Mouse (Mus musculus) lung, postnatal 25 days (tissue): ENCODE measurements around the gene Pax2.

Experiments
- DNase-seq: peaks from one replicate; pipeline ENCODE4 v3.0.0; 2022; ENCODE audit warnings: low spot score

Pax2 gene

DNA sequence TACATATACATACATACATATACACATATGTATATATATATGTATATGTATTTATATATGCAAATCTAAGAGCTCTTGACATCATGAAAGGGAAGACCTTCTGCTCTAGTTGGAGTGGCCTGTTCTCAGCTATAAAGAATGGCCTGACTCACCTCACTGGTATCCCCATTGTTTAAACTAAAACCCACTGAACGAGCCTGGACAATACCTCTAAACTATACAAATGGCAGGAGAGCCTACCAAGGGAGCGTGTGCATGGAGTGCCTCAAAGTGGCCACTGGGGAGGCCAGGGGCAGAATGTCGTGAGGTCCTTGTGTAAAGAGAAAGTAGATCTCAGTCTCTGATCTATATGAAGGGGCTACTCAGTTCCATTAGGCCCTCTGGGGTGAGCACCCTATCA, 26.1 kb downstream of the Pax2 start:
- DNase-seq = no peak

DNA sequence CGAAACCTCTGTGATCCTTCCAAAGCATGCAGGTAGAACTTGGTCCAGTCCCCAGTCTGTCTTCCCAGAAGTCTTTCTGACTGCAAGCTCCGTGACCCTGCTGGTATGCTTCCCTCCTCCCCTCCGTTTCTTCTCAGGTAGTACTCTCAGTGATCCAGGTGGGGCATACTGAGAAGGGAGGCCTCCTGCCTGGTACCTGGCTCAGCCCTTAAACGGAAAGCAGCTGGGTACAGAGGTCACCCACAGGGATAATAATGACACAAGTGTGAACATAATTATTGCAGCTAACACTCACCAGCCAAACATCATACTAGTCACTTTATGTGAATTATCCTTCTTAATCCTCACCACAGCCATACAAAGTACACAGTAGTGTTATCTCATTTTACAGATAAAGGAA, 28.5 kb downstream of the Pax2 start:
- DNase-seq = no peak

DNA sequence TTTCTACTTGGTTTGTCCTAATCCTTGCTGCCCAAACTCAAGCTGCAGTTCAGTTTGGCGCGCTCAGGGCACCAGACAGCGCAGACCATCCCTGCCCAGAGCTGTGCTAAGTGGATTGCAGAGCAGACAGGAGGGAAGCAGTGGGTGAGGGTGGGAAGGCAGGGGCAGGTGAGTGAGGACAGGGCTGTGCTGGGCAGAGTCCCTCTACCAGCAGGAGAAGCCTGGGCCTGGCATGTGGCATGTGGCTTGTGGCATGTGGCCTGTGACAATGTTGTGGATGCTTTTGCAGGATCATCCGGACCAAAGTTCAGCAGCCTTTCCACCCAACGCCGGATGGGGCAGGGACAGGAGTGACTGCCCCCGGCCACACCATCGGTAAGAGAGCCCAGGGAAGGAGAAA, 32.6 kb downstream of the Pax2 start:
- no peak for DNase-seq

DNA sequence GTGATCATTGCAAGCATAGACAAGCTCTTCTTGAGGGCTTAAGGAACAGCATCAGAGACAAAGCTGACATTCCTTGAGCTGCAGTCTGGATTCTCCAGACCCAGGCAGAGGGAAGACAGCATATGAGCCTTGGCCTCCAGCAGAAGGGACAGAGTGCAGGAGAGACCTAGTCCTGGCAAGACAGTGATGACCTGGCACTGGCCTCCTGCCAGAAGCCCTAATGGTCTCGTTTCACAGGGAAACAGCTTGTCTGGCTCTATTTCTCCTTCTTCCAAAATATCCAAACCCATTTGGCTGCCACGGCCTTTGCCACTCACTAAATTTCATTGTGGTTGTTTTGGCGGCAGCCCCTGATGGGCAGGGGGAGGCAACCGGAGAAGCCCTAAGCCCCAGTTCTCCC, 36.1 kb downstream of the Pax2 start:
- DNase-seq = no peak

DNA sequence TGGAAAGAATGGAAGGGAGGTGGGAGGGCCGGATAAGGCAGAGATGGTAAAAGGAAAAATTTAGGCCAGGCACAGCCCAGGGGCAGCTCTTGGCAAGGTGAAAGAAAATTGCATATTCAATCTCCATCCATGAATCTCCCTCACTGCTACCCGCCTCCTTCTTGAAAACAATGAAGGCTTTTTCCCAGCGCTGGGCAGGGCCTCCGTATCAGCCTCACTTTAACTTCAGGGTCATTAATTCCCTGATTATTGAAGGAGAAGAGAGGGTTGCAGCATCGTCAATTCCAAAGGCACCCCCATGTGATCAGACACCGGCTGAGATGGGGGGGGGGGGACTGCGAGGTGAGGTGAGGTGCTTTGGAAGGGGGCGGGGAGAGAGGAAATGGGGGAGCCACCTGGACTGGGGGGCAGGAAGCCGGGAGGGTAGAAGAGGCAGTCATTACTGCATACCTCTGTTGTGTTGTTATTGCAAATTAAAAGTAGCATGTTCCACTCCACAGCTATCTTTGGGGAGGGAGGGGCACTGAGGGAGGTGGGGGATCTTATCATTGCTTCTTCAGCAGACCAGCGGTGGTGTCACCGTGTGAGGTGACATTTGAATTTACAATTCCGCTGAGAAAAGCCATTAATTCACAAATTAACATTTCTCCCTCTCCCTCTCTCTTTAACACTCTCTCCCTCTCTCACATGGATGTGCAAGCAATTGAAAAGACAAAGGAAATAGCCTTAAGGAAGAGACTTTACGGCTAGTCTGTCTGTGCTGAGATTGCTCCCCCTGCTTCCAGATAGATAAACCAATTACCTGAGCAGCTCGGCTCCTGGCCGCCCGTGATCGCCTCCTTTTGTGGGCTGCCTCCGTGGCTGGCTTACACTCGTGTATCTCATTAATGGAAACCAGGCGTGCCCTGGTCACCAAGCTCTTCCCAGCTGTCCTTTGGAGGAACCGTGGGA, 41.5 kb downstream of the Pax2 start:
- DNase-seq = no peak

DNA sequence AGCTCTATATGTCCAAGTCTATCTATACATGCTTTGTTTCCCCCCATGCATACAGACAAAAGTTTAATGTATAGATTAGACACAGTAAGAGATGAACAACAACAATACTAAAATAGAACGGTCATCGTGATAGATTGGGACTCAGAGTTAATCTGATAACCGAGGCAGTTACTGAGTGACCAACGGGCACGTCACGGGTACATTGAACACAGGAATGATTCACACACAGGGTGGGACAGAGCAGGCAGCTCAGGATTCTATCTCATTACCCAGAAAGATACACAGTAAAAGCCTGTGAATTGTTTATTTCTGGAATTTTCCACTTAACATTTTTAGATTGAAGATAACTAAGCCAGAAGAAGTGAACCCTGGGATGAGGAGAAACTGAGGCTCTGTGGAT, 42.9 kb downstream of the Pax2 start:
- no peak for DNase-seq

DNA sequence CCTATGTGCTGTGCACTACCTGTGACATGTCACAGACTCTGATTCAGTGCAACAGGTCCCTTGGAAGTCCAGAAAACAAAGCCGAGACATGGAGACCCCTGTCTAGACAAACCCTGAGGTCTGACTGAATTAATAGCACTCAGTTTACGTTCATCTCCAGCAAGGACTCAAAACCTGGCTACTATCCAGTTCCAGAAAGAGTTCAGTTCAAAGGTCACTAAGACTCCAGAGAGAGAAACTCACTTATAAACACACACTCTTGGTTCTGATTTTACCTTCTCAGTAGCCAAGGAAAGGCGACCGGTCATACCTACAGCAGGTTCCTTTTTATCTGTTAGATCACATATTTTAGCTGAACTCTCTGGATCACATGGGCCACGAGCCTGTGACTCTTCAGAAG, 43.3 kb downstream of the Pax2 start:
- no peak for DNase-seq

DNA sequence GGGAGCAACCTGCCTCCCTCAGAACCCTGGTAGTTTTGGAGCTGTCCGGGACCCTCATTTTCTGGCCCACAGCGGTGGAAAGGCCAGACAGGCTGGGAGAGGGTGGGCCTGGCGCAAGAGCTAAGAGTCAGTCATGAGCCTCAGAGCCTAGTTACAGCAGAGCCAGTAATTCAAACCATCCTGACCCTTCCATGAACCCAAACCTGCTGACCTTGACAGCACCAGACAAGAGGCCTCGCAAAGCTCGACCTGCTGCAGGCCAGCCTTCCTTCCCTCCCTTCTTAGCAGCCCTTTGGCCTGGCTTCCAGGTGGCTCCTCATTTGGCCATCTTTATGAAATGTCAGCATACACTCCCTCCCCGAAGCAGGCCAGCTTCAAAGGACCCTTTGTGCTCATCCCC, 44.5 kb downstream of the Pax2 start:
- no peak for DNase-seq

DNA sequence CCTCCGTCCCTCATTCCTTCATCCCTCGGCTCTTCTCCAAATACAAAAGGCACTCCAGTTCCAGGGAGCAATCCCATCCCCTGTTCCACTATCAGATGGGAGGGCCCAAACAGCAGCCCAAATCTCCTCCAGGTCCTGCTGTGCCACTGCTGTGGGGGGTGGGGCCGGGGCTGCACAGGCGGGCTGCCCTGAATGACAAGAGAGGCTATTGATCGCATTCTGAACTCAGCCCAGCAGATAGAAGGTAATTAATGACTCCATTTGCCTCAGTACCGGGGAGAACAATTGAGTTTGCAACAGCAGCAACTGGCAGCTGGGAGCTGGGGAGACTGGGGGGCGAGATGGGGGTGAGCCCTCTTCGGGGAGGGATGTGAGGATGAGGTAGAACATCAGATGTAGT, 52.9 kb downstream of the Pax2 start:
- no peak for DNase-seq

DNA sequence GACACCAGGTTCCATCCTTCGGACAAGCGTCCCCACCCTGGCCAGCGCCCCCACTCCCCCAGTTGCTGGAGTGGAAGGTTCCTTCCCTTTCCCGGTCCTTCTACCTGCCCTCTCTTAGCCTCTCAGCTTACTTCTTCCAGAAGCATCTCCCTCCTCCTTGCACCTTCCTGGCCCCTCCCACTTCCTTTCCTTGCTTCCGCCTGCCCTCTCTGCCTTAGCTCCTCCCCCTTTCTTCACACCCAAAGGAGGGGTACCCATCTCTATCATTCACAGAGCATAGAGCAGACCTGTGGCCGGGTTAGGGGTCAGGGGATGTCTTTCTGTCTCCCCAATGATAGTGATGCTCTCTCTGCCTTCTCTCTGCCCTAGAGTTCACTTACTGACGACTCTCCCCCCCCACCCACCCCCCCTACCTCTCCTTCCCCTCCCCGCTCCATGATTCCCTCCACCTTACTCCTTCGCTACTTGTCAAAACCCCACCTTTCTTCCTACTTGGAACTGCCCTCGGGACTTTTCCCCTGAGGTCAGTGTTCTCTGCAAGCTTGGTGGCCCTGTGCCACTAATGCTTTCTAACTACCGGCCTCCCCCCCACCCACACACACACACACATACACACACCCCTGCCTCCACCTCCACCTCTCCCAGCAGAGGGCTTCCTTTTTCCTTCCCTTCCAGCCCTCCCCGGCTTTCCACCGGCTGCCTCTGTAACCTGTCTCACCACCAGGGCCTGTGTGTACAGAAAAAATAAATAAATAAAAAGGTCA, 57.0 kb downstream of the Pax2 start:
- no peak for DNase-seq

DNA sequence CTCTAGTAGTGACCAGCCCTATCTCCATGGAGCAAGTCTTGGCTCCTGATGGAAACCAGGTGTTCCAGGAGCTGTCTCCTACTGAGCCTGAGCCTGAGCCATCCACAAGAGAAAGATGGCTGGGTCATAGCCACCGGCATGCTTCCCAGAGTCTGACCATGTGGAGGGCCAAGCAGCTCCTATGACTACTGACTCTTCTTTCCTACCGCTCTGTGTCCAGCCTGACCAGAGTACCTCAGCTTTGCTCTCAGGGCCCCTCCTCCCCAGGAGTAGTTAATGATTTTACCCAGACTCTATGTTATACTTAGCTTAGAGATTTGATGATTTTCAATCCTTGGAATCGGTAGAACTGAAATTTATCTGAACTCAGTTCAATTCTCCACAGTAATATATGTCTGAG, 59.3 kb downstream of the Pax2 start:
- no peak for DNase-seq

DNA sequence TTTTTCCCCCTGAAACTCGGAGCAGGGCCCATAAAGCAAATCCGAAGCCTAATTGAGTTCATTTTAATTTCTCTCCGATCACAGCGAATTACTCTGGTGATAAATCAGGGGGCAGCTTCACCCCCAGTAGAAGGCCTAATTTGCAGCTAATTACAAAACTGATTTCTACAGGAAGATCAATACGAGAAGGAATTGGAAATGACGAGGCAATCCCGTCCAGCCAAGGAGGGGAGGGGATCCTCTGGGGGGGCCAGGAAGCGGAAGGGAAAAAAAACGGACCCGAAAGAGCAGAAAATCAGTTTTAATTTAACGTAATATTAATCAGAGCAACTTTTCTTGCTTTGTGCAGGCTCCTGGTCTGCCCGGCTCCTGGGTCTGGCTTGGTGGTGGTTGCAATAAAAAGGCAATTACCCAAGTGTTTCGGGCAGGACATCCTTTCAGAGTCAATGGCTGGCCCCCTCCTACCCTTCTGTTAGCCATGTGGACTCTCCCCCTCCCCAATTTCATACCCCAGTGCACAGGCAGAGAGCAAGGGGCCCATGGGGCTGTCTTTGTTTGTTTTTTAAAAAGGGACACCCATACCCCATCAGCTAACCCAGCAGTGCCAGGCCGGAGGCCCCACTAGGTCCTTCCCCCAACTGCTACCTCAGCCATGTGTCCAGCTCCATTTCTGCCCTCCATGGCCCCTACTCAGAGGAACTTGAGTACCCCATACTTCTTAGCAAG, 61.7 kb downstream of the Pax2 start:
- no peak for DNase-seq

DNA sequence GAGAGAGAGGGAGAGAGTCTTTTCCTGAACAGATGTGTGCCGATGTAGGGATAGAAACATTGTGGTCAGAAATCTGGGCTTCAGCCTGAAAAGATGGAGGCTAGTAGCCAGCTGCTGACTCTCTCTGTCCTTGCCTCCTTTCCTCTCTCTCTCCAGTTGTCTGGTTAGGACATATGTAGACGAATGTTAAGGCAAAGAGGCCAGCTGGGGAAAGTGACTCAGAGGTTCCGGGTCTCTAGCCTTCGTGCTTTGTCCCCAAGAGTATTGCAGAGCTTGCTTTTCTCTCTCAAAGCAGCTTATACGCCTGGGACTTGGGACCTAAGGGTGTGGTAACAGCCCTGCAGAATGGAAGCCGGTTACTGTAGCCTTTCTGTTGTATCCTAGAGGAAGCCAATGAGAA, 62.8 kb downstream of the Pax2 start:
- no peak for DNase-seq

DNA sequence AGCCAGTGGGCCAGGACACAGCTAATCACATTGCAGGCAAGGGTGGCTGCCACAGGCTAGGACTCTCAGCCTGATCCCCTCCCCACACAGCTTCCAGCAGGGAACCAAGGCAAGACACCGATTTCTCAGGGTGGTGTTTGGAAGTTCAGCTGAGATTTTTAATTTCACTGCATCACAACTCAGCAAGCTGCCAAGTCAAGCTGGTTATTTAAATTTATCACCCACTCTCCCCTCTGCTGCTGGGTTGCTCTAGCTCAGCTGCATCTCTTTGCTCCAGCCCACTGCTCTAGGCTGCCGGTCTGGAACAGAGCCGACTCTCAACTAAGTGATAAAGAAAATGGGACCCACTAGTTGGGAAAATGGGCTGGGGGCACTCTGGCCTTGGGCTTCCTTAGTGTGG, 65.7 kb downstream of the Pax2 start:
- no peak for DNase-seq

DNA sequence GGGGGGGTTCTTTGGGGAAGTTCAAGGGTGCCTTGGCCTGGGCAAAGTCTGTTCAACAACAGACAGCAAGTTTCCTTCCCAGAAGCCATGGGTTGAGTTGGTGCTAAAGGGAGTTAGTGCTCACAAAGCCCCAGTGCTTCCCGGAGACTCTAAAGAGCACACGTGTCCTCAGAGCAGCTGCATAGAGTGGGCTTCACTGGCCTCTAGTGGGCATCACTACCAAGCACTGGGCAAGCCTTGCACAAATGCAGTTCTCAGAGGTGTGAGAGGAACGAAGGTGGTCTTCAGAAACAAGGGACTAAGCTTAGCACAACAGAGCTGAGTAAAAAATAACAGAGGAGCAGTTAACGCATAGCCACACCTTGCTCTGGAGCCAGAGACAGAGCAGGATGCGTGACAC, 66.5 kb downstream of the Pax2 start:
- no peak for DNase-seq

DNA sequence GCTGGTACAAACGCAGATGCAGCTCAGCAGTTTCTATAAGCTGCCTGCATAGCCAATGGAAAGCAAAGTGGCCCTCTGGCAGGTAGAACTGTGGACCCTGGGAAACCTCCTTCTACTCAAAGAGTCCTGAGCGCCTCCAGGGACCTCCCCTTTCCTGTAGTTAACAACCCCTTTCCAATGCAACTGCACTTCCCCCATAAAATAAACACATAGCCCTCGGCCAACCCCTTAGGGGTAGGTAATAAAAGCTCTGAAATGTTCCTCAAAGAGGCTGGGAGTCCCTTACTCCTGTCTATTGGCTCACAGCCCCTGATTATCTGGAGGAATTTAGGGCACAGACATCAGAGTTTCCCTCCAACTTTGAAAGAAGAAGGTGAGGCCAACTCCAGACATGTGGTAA, 67.8 kb downstream of the Pax2 start:
- no peak for DNase-seq

DNA sequence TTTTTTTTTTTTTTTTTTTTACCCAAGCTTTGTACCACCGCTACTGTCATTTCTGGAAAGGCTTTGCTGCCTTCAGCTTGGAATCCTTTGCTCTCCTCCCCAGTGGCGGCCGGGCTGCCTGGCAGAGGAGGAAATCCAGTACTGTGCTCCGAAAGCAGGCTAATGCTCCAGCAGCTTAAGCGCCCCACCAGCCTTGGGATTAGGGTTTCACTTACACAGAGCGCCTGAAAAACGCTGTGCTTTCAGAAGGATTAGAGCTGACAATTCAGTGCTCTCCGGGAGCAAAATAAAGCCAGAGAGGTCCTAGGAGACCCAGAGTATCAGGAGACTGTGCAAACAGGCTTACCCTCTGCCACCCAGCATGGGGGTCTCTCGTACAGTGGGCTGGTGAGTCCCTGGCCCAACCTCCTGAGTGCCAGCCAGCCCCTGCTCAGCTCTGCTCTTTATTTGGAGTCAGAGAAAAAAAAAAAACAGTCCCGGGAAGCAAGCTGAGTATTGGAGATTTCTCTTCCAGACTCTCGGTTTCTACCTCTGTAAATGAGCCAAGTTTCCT, 69.4 kb downstream of the Pax2 start:
- DNase-seq = no peak

DNA sequence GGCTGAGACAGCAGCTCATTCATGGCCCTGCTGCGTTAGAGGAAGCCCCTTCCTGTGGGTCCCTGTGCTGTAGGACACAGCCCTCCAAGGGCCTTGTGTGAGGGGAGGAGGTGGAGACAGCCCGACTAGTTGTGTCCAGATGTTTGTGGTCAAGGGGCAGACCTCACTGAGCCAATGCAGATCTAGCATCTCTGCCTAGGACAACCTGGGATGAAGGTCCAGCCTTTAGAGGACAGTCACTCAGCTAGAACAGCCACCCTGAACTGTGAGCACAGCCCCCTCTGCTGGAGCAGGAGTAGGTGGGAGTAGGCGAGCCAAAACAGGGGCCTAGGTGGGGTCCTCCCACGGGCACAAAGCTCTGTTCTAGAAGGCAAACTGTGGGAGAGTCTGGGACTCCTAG, 70.0 kb downstream of the Pax2 start:
- DNase-seq = no peak

DNA sequence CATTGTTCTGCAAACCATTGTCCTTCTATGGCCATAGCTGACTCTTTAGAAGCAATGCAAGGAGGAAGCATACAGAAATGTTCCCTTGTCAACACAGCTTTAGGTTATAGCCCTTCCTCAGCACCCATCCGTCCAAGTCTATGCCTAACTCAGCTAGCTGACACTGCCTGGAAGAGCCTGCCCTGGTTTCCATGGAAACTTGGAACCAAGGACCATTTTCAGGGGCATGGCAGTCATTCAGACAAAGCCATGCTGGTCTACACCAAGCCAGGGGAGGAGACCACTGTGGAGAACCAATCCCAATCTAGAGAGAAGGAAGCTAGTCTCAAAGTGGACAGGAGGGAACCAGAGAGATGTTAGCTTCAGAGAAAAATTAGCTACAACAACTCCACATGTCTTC, 77.5 kb downstream of the Pax2 start:
- no peak for DNase-seq

DNA sequence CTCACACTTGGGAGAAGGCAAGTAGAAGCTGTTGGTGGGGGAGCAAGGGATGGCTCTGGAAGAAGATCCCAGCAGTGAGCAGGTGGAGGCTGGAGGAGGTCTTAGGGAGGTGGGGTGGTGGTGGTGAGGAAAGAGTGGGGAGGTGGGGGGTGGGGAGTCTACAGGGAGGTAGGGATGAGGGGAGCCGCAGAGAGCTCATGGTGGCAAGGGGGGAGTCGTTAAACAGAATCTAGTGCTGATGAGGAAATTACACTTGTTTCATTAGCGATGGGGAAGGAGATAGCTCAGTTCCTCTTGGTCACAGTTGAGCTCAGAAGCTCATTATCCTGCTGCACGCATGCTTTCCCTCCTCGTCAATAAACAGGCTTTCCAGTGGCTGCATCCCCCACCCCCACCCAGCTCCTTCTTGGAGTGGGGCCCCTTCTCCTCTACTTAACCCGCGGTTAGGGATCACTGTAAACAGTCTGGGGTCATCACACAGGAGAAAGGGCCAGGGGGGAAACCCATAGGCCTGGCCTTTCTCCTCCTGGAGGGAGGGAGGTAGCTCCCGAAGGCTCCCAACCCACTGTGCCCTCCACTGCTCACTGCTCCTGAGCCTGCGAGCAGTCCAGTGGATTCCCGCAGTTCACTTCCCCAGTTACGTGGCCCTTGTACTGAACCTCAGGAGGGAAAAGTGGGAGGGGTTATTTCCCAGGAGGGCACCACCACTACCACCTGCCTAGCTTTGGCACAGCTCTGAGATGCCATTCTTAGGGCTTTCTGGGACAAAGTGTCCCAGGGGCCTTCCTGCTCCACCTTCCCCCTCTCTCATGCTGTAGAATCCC, 78.6 kb downstream of the Pax2 start:
- no peak for DNase-seq

DNA sequence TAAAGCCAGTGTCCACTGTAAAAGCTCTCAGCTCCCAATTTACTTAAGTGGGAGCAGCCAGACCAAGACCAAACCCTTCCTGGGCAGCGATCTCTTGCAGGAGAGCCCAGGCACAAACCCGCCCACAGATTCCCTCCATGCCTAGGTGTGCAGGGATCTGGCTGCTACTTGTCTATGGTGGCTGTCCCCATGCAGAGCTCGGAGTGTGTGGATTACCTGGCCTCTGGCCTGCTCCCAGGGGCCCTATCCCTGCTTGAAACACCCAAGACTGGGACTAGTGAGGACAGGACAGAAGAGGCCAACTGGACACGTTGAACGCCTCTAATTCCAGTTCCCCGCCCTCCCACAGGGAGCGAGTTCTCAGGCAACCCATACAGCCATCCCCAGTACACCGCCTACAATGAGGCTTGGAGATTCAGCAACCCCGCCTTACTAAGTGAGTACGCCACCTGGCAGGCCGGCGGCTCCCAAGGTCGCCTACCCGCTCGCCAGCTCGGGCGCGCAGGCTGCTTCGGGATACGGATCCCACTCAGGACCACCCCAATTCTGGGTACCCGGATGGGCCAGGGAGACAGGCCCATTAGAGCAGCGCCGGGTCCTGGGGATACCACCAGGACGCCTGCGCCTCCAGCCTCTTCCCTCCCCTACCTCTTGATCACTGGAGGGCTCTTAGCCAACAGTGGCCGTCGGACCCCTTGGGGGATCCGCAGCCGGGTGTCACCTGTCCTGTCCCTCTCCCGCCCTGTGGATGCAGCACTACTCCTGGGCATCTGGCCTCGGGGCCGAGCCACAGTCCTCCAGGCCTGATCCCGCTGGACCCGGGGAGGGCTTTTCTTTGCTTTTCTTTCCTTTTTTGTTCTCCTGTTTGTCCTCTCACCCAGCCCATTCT, 79.4 kb downstream of the Pax2 start:
- DNase-seq = no peak
